Mouse (Mus musculus): ENCODE data around the gene Bcar3. TPM values are rescaled to one million over a fixed set of nuclear protein-coding genes. Genes with fewer than 3 reads are reported as not detected.

Gene Bcar3
- polyA plus RNA-seq, 1 experiment from 2014 or later = 4.4 TPM

GRCm38 (mm10) chr3:122488051-122488754 lies 194.3 kb downstream of the Bcar3 start:
- WGBS = 50% methylated on average over 1 of the region's 1 CpGs
- Histone ChIP-seq H3K4me1 (ENCODE audit: control insufficient read depth, insufficient read depth, low read length) (peaks cover 7% of the 10 kb centered on the region), H3K4me2 (ENCODE audit: low read depth, low read length) (no peak overlapping the region), H3K27me3 (ENCODE audit: control insufficient read depth, insufficient read depth, low read length) (no peaks in the 10 kb centered on the region), H3K4me3 (ENCODE audit: low read depth, low read length) (no peak overlapping the region), H3K9me3 (ENCODE audit: control insufficient read depth, low read length) (no peaks in the 10 kb centered on the region), H3K27ac (ENCODE audit: low read depth, low read length) (no peak overlapping the region), H3K36me3 (ENCODE audit: control insufficient read depth, insufficient read depth, low read length) (no peaks in the 10 kb centered on the region), H3K9ac (replicated peaks; ENCODE audit: low read depth, low read length) (no peak overlapping the region)
- ATAC-seq (ENCODE audit: low read depth) = no peak

GRCm38 (mm10) chr3:122490574-122490973 lies 196.6 kb downstream of the Bcar3 start:
- ATAC-seq (ENCODE audit: low read depth) = no peak
- no peak overlapping the region for H3K27ac ChIP-seq (ENCODE audit: low read depth, low read length)
- H3K27me3 ChIP-seq (ENCODE audit: control insufficient read depth, insufficient read depth, low read length) = no peaks in the 10 kb centered on the region
- 85% methylated on average over 6 of the region's 6 CpGs for WGBS
- H3K9ac ChIP-seq (replicated peaks; ENCODE audit: low read depth, low read length) = no peak overlapping the region
- H3K36me3 ChIP-seq (ENCODE audit: control insufficient read depth, insufficient read depth, low read length) = no peaks in the 10 kb centered on the region
- peaks cover 3% of the 10 kb centered on the region; the same call in 1 of the 2 replicates for H3K4me1 ChIP-seq (ENCODE audit: control insufficient read depth, insufficient read depth, low read length)
- H3K4me2 ChIP-seq (ENCODE audit: low read depth, low read length) = no peak overlapping the region
- H3K4me3 ChIP-seq (ENCODE audit: low read depth, low read length) = no peak overlapping the region
- H3K9me3 ChIP-seq (ENCODE audit: control insufficient read depth, low read length) = no peaks in the 10 kb centered on the region

DNA sequence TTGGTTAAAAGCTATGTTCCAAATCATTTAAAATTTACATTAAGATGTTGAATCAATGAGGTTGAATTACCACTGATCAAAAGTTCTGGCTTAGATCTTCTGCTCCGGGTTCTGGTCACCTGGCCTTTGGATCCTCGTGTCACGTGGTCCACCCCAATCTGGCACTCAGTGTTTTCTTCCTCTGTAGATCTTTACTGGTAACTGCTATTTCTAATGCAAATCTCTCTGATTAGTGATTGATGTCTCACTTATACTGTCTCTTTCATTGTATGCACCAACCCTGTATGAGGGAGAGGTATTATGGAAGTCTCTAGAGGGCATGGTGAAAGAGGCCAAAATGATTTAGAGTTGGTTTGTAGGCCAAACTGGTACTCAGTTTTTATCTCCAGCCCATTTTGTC lies 198.1 kb downstream of the Bcar3 start:
- no peak overlapping the region for H3K4me3 ChIP-seq (ENCODE audit: low read depth, low read length)
- peaks cover 3% of the 10 kb centered on the region; the same call in 1 of the 2 replicates for H3K4me1 ChIP-seq (ENCODE audit: control insufficient read depth, insufficient read depth, low read length)
- H3K9ac ChIP-seq (replicated peaks; ENCODE audit: low read depth, low read length) = no peak overlapping the region
- H3K9me3 ChIP-seq (ENCODE audit: control insufficient read depth, low read length) = no peaks in the 10 kb centered on the region
- no peaks in the 10 kb centered on the region for H3K36me3 ChIP-seq (ENCODE audit: control insufficient read depth, insufficient read depth, low read length)
- WGBS = 83% methylated on average over 3 of the region's 3 CpGs
- H3K27me3 ChIP-seq (ENCODE audit: control insufficient read depth, insufficient read depth, low read length) = no peaks in the 10 kb centered on the region
- ATAC-seq (ENCODE audit: low read depth) = no peak
- H3K4me2 ChIP-seq (ENCODE audit: low read depth, low read length) = no peak overlapping the region
- no peak overlapping the region for H3K27ac ChIP-seq (ENCODE audit: low read depth, low read length)

- ATAC-seq (ENCODE audit: low read depth) = no peak
- Histone ChIP-seq H3K9ac (replicated peaks; ENCODE audit: low read depth, low read length) (no peak overlapping the region), H3K36me3 (ENCODE audit: control insufficient read depth, insufficient read depth, low read length) (no peaks in the 10 kb centered on the region), H3K4me2 (ENCODE audit: low read depth, low read length) (no peak overlapping the region), H3K4me1 (ENCODE audit: control insufficient read depth, insufficient read depth, low read length) (peaks cover 3% of the 10 kb centered on the region; the same call in 1 of the 2 replicates), H3K4me3 (ENCODE audit: low read depth, low read length) (no peak overlapping the region), H3K27me3 (ENCODE audit: control insufficient read depth, insufficient read depth, low read length) (no peaks in the 10 kb centered on the region), H3K9me3 (ENCODE audit: control insufficient read depth, low read length) (no peaks in the 10 kb centered on the region), H3K27ac (ENCODE audit: low read depth, low read length) (no peak overlapping the region)
- WGBS = 56% methylated on average over 21 of the region's 21 CpGs
Observed at GRCm38 (mm10) chr3:122492872-122493615, 199.1 kb downstream of the Bcar3 start.

DNA sequence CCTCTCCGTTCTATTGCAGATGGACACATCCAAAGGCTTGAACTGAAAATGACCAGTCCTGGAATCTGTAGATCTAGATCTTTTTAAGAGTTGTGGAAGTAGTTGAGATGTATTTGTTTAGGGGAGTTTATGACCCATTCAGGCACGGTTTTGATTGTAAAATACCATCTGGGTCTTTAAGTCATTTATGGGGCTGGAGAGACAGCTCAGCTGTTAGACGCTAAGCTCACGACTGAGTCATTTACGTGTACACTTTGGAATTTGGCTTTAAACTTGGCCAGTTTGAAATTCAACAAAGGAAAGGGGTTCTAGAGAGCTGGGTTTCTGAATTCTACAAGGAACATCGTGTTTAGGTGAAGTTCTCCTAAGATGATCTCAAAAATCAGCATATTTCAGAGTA lies 200.8 kb downstream of the Bcar3 start:
- H3K27me3 ChIP-seq (ENCODE audit: control insufficient read depth, insufficient read depth, low read length) = no peaks in the 10 kb centered on the region
- H3K9ac ChIP-seq (replicated peaks; ENCODE audit: low read depth, low read length) = no peak overlapping the region
- no peaks in the 10 kb centered on the region for H3K36me3 ChIP-seq (ENCODE audit: control insufficient read depth, insufficient read depth, low read length)
- H3K4me2 ChIP-seq (ENCODE audit: low read depth, low read length) = no peak overlapping the region
- ATAC-seq (ENCODE audit: low read depth) = no peak
- peaks cover 3% of the 10 kb centered on the region; the same call in 1 of the 2 replicates for H3K4me1 ChIP-seq (ENCODE audit: control insufficient read depth, insufficient read depth, low read length)
- no peak overlapping the region for H3K27ac ChIP-seq (ENCODE audit: low read depth, low read length)
- WGBS = 59% methylated on average over 6 of the region's 6 CpGs
- no peaks in the 10 kb centered on the region for H3K9me3 ChIP-seq (ENCODE audit: control insufficient read depth, low read length)
- no peak overlapping the region for H3K4me3 ChIP-seq (ENCODE audit: low read depth, low read length)

DNA sequence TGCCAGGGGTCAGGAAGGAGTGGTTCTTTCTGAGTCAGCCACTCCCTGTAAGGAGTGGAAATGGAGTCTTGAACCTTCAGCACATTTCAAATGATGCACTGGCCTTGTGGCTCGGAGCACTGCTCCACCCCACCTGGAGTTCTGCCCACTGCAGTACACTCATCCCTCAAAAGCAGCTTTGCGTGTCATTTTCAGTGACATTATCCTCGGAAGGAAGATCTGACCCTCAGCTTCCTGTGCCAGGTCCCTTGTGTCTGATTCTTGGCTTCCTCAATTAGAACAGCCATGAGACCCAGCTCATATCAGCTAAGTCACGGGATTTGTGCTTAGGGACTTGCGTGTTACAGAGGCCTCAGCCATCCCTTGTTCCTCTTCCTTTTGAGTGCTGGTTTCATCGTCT lies 203.9 kb downstream of the Bcar3 start:
- Histone ChIP-seq H3K9me3 (ENCODE audit: control insufficient read depth, low read length) (no peaks in the 10 kb centered on the region), H3K27ac (ENCODE audit: low read depth, low read length) (no peak overlapping the region), H3K4me2 (ENCODE audit: low read depth, low read length) (no peak overlapping the region), H3K9ac (replicated peaks; ENCODE audit: low read depth, low read length) (no peak overlapping the region), H3K27me3 (ENCODE audit: control insufficient read depth, insufficient read depth, low read length) (no peaks in the 10 kb centered on the region), H3K4me1 (ENCODE audit: control insufficient read depth, insufficient read depth, low read length) (peaks cover 3% of the 10 kb centered on the region; the same call in 1 of the 2 replicates), H3K36me3 (ENCODE audit: control insufficient read depth, insufficient read depth, low read length) (no peaks in the 10 kb centered on the region), H3K4me3 (ENCODE audit: low read depth, low read length) (no peak overlapping the region)
- ATAC-seq (ENCODE audit: low read depth) = no peak
- WGBS = 88% methylated on average over 6 of the region's 6 CpGs

- ATAC-seq (ENCODE audit: low read depth) = no peak
- Histone ChIP-seq H3K4me1 (ENCODE audit: control insufficient read depth, insufficient read depth, low read length) (no peaks in the 10 kb centered on the region), H3K27ac (ENCODE audit: low read depth, low read length) (no peak overlapping the region), H3K36me3 (ENCODE audit: control insufficient read depth, insufficient read depth, low read length) (no peaks in the 10 kb centered on the region), H3K4me3 (ENCODE audit: low read depth, low read length) (no peak overlapping the region), H3K9me3 (ENCODE audit: control insufficient read depth, low read length) (no peaks in the 10 kb centered on the region), H3K4me2 (ENCODE audit: low read depth, low read length) (no peak overlapping the region), H3K27me3 (ENCODE audit: control insufficient read depth, insufficient read depth, low read length) (no peaks in the 10 kb centered on the region), H3K9ac (replicated peaks; ENCODE audit: low read depth, low read length) (no peak overlapping the region)
- WGBS = 86% methylated on average over 7 of the region's 7 CpGs
Observed at GRCm38 (mm10) chr3:122498528-122498927, 204.6 kb downstream of the Bcar3 start.

DNA sequence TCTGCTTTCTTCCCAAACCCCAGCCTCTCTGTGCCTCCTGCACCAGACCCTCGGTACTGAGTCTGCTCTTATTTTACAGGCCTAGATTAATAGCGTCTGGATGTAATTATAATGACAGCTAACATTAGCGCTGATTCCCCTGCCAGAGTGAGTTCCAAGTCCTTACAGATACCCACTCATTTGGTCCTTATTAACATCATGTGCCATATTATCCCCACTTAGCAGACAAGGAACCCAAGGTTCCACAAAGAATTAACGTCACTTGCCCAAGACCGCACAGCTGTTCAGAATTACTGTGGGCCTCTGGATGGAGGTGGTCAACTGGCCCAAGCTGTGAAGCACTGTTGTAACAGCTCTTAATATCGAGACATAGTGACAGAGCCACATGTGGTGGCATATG lies 205.7 kb downstream of the Bcar3 start:
- no peaks in the 10 kb centered on the region for H3K9me3 ChIP-seq (ENCODE audit: control insufficient read depth, low read length)
- H3K4me1 ChIP-seq (ENCODE audit: control insufficient read depth, insufficient read depth, low read length) = no peaks in the 10 kb centered on the region
- no peaks in the 10 kb centered on the region for H3K27me3 ChIP-seq (ENCODE audit: control insufficient read depth, insufficient read depth, low read length)
- H3K27ac ChIP-seq (ENCODE audit: low read depth, low read length) = no peak overlapping the region
- H3K9ac ChIP-seq (replicated peaks; ENCODE audit: low read depth, low read length) = no peak overlapping the region
- H3K36me3 ChIP-seq (ENCODE audit: control insufficient read depth, insufficient read depth, low read length) = no peaks in the 10 kb centered on the region
- ATAC-seq (ENCODE audit: low read depth) = no peak
- 73% methylated on average over 6 of the region's 6 CpGs for WGBS
- no peak overlapping the region for H3K4me3 ChIP-seq (ENCODE audit: low read depth, low read length)
- no peak overlapping the region for H3K4me2 ChIP-seq (ENCODE audit: low read depth, low read length)

- Histone ChIP-seq H3K4me1 (ENCODE audit: control insufficient read depth, insufficient read depth, low read length) (no peaks in the 10 kb centered on the region), H3K4me3 (ENCODE audit: low read depth, low read length) (no peak overlapping the region), H3K9ac (replicated peaks; ENCODE audit: low read depth, low read length) (no peak overlapping the region), H3K4me2 (ENCODE audit: low read depth, low read length) (no peak overlapping the region), H3K27me3 (ENCODE audit: control insufficient read depth, insufficient read depth, low read length) (no peaks in the 10 kb centered on the region), H3K9me3 (ENCODE audit: control insufficient read depth, low read length) (no peaks in the 10 kb centered on the region), H3K27ac (ENCODE audit: low read depth, low read length) (no peak overlapping the region), H3K36me3 (ENCODE audit: control insufficient read depth, insufficient read depth, low read length) (no peaks in the 10 kb centered on the region)
- ATAC-seq (ENCODE audit: low read depth) = no peak
- WGBS = 92% methylated on average over 9 of the region's 9 CpGs
Observed at GRCm38 (mm10) chr3:122500929-122501328, 207.0 kb downstream of the Bcar3 start.
